Mouse (Mus musculus): ENCODE data around the gene Cblc.

GRCm38 (mm10) chr7:19755008-19755407 is 41.6 kb downstream of the Cblc start:
- TF ChIP-seq MYOD1 (IDR thresholded peaks at IDR 0.05; ENCODE audit: control insufficient read depth, insufficient read length, low read depth) = no peak
- TF ChIP-seq CTCF (IDR thresholded peaks at IDR 0.05; ENCODE audit: control insufficient read depth, insufficient read depth, insufficient read length) = no peak
- no peak for TF ChIP-seq USF1 (IDR thresholded peaks at IDR 0.05; ENCODE audit: low read depth)

Data from C2C12 (cell line).